Mouse (Mus musculus) bone marrow, adult 2 months (tissue): ENCODE measurements around the gene Pcbp1. TPM values are rescaled to one million over a fixed set of nuclear protein-coding genes. Genes with fewer than 3 reads are reported as not detected.
"Not testable (repeated sequence)": the region's sequence is repeated elsewhere in the genome, so short reads cannot be mapped to it uniquely, and the experiment has no call there.

ENCODE experiments used
- H3K27ac ChIP-seq: fragments of 200-500 bp; 2 replicates; pipeline ENCODE4 v1.5.1; 2012; ENCODE audit warnings: low read depth, mild to moderate bottlenecking, control low read depth, inconsistent platforms, low read length; ENCODE audit not compliant: control insufficient read depth, poor library complexity, insufficient read depth
- H3K4me1 ChIP-seq: fragments of 200-500 bp; 2 replicates; pipeline ENCODE4 v1.6.1; 2011; ENCODE audit warnings: low read length; ENCODE audit not compliant: control insufficient read depth, insufficient read depth
- H3K4me3 ChIP-seq: fragments of 200-500 bp; replicated peaks from 2 replicates; pipeline ENCODE3; 2011; ENCODE audit warnings: mild to moderate bottlenecking, low read depth, low read length, control low read depth; ENCODE audit not compliant: control insufficient read depth
- CTCF ChIP-seq: fragments of 200-500 bp; IDR thresholded peaks from 2 replicates; pipeline ENCODE4 v1.5.1; 2011; ENCODE audit warnings: low read length, control low read depth; ENCODE audit not compliant: control insufficient read depth, insufficient read depth
- POLR2A ChIP-seq: fragments of 200-500 bp; IDR thresholded peaks from 2 replicates; pipeline ENCODE4 v1.6.1; 2011; ENCODE audit warnings: low read depth, mild to moderate bottlenecking, control low read depth, low read length, borderline replicate concordance; ENCODE audit not compliant: control insufficient read depth
- WGBS: fragments of 180-500 bp; shearing (Covaris S2); methylation state at CpG from one replicate; pipeline ENCODE4 v1.1.7; 2018; 5-methylcytosine and 5-hydroxymethylcytosine counted together
- polyA plus RNA-seq: library from polyadenylated mRNA; stranded (reverse); fragments of >200 nt; gene quantifications from 2 replicates; pipeline ENCODE4 v1.2.4, GENCODE M21; 2011; ENCODE audit warnings: low replicate concordance; ENCODE audit not compliant: missing spikeins, insufficient read depth, insufficient read length

Pcbp1 gene
- polyA plus RNA-seq, 1 experiment: 86.3 TPM

- H3K4me3 ChIP-seq: no peak overlapping the region
- H3K27ac ChIP-seq: no peak overlapping the region
- TF ChIP-seq POLR2A (no peak), CTCF (no peak)
- peaks cover 1% of the 10 kb centered on the region; the same call in 1 of the 2 replicates for H3K4me1 ChIP-seq
- WGBS: 86% methylated on average over 7 of the region's 7 CpGs
Observed at GRCm38 (mm10) chr6:86494767-86495166, 31.4 kb downstream of the Pcbp1 start.

DNA sequence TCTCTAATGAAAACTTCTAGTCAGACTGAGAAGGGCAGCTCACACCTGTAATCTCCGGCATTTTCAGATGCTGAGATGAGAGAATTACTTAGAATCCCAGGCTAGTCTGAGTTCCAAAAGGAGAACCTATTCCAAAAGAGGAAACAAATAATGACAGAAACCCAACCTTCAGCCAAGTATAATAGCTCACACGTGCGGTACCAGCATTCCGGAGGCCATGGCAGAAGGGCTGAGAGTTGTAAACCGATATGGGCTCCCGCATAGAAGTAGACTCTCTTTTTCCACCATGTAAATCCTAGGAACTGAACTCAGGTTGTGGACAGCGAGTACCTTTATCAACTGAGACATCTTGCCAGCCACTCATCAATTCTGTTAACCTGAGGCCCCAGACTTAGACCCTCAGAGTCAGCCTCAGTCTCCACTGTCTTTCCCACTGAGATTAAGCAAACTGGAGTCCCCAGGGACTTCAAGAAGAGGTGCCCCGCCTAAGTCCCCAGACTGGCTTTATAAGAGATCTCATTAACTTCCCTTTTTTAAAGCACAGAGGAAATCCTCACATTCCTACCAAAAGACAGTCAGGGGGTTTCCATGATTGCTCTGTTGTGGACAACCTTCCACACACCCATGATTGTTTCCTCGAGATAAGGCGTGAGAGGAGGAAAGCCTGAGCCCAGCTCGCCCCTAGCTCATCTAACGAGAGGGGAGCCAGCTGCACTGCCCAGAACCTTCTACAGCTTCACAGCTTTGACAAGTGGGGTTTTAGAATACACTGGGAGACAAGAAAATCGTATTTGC is 32.5 kb downstream of the Pcbp1 start:
- TF ChIP-seq POLR2A (no peak), CTCF (no peak)
- H3K4me3 ChIP-seq: no peak overlapping the region
- H3K27ac ChIP-seq: peak overlapping the region; percentile 43
- H3K4me1 ChIP-seq: peaks cover 1% of the 10 kb centered on the region; the same call in 1 of the 2 replicates
- 7% methylated on average over 13 of the region's 13 CpGs for WGBS

GRCm38 (mm10) chr6:86490413-86490812 is 35.7 kb downstream of the Pcbp1 start:
- not testable (repeated sequence) for H3K4me1 ChIP-seq, H3K27ac ChIP-seq, H3K4me3 ChIP-seq
- WGBS: 86% methylated on average over 8 of the region's 8 CpGs

- WGBS: 37% methylated on average over 2 of the region's 2 CpGs
- Histone ChIP-seq H3K4me1 (peaks cover 6% of the 10 kb centered on the region; the same call in 1 of the 2 replicates), H3K27ac (peak overlapping the region; percentile 59; the same call in 1 of the 2 replicates), H3K4me3 (no peak overlapping the region)
- no peak for TF ChIP-seq CTCF
- no peak for TF ChIP-seq POLR2A
Observed at GRCm38 (mm10) chr6:86489945-86490344, 36.2 kb downstream of the Pcbp1 start.

- H3K4me1 ChIP-seq: peaks cover 5% of the 10 kb centered on the region; the same call in 1 of the 2 replicates
- peak overlapping the region; percentile 17 for H3K4me3 ChIP-seq
- WGBS: 0% methylated on average over 3 of the region's 3 CpGs
- peak overlapping the region; percentile 92 for H3K27ac ChIP-seq
- TF ChIP-seq POLR2A (no peak), CTCF (no peak)
Observed at GRCm38 (mm10) chr6:86488149-86488485, 38.0 kb downstream of the Pcbp1 start.

GRCm38 (mm10) chr6:86487358-86488148 is 38.6 kb downstream of the Pcbp1 start:
- TF ChIP-seq CTCF (peak; percentile 4; the same call in 1 of the 2 replicates), POLR2A (peak; percentile 85)
- 5% methylated on average over 24 of the region's 24 CpGs for WGBS
- Histone ChIP-seq H3K4me1 (peaks cover 5% of the 10 kb centered on the region; the same call in 1 of the 2 replicates), H3K4me3 (peak overlapping the region; percentile 45), H3K27ac (peak overlapping the region; percentile 92)

GRCm38 (mm10) chr6:86485943-86486640 is 40.0 kb downstream of the Pcbp1 start:
- H3K4me1 ChIP-seq: peaks cover 5% of the 10 kb centered on the region; the same call in 1 of the 2 replicates
- TF ChIP-seq POLR2A: no peak
- no peak for TF ChIP-seq CTCF
- H3K27ac ChIP-seq: no peak overlapping the region
- 77% methylated on average over 7 of the region's 7 CpGs for WGBS
- no peak overlapping the region for H3K4me3 ChIP-seq

GRCm38 (mm10) chr6:86481871-86482270 is 44.2 kb downstream of the Pcbp1 start:
- H3K4me1 ChIP-seq: peaks cover 3% of the 10 kb centered on the region; the same call in 1 of the 2 replicates
- WGBS: 83% methylated on average over 5 of the region's 5 CpGs
- no peak overlapping the region for H3K27ac ChIP-seq
- no peak for TF ChIP-seq POLR2A
- no peak for TF ChIP-seq CTCF
- H3K4me3 ChIP-seq: no peak overlapping the region
